Mouse (Mus musculus): ENCODE results near the gene Cox5a.
A peak's percentile ranks its signal among the peaks of the same experiment; 100 is the strongest.

The Cox5a gene

DNA sequence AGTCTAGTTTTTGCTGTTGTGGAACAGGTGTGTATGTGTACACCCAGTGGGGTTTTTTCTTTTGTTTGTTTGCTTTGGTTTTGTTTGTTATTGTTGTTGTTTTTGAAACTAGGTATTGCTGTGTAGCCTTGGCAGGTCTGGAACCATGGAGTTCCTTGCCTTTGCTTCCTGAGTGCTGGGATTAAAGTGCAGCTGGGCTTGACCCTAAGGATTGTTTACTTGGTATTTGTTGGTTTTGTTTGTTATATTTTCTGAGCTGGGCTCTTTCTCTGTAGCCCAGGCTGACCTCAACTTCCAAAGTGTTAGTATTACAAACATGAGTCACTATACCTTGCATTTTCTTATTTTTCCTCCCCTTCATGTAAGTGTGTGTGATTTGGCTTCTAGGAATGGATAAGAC is 5.4 kb downstream of the Cox5a start:
- DNase-seq = no peak

DNA sequence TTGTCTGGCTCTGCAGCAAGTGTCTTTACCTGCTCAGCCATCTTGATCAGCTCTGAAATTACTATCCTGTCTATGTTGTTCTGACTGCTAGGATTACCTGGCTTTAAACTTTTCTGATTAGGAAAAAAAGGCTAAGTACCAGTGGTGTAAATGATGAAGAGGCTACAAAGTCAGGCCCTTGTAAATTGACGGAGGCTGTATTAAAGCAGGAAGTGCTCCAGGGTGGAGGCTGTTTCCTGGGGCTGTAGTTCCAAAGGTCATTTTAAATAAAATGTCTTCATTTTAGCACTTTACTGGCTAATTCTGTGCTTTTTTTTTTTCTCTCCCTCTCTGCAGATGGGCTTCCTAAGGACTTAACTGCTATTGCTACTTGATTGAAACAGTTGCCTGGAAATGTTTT is 10.9 kb downstream of the Cox5a start:
- DNase-seq = no peak

DNA sequence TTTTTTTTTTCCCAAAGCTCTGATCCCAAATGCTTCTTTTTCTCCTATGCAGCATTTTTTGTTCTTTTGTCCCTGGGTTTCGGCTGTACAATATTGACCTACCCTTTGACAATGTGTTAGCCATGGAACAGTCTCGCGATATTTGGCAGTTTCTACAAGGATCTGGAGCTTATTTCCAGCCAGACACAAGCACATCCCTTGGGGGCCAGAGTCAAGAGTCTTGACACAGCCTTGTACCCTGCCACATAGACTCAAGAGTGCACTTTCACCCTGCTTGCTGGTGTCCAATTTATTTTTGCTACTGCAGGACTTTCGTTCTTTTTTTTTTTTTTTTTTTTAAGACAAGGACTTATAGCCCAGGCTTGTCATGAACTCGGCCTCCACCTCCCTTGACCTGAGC is 15.3 kb downstream of the Cox5a start:
- DNase-seq = no peak

DNA sequence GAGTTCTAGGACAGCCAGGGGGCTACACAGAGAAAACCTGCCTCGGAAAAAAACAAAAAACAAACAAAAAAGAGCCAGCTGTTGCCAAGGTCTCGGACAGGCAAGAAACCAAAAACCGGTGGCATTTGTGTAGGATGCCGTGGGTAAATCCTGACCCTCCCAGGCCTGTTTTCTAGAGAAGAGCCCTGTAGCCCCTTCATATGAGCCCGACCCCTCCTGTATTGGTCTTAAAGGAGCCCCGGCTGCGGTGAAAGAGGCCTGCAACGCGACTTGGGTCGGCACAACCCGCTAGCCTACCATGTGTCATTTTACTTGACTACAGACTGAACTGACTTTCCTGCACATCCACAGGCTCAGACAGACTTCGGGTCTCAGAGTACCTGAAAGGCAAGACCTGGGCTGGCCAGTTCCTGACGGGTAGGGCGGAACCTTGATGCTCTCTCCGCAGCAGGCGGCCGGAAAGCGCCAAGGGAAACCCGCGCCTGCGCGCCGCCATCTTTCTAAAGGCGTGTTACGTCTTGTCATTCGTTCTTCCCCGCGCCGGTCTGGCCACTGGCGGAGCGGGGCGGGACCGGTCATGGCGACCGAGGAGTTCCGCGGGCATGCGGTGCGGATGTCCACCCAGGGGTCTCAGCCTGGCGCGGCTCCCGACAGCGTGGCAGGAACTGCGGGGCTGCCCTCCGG is 16.1 kb downstream of the Cox5a start, which contains the start of gene Fam219b:
Fam219b (plus strand) TSS at position 485 of the 684 bp plus-strand sequence.
- peak; percentile 94 for DNase-seq

DNA sequence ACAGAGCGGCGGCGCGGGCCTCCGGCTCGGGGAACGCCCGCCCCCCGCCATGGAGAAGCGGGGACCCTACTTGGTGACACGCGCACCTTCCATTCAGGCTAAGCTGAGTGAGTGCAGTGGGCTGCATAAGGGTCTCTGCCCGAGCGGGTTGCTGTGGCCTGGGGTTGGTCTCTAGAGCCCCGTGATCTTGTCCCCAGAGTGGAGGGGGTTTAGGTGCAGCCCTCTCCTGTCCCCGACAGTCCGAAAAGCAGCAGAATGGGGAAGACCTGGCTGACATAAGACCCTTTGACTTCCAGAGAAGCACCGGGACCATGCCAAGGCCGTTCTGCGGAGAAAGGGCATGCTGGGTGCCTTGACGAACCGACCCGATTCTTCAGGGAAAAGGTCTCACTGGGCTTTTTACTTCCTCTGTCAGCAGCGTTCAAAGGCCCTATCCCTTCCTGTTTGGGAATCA is 16.7 kb downstream of the Cox5a start:
- no peak for DNase-seq

DNA sequence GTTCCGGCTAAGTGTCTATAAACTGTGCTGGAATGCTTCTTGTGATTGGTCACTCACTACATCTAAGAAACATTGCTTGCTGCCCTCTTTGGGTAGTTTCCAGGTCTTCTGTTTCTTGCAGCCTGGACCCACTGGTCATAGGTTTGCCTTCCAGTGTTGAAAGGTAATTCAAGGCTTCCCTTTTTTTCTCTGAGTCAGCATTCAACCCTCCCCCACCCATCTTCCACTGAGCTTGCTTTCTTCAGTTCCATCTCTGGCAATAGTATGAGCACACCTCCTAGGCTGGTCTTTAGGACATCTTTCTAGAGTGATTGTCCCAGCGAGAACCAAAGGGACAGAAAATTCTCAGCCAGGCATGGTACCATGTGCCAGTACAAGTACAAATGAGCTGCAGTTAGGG is 18.5 kb downstream of the Cox5a start:
- no peak for DNase-seq

DNA sequence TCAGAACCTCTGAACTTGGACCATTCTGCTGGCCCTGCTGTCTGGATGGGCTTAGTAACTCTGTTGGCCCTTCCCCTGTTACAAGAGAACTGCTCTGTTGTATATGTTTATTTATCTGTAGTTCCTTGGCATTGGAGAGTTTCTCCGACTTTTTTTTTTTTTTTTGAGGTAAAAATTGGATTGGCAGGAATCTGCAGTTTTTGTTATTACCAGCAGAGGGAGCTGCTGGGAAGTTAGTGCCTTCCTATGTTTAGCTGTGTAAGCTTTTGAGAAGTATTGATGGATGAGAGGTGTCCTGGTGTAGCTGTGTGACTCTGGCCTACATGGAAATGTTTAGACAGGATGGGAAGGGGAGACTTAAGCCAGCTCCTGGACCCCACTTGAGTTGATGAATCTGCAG is 20.2 kb downstream of the Cox5a start:
- peak; percentile 72 for DNase-seq

DNA sequence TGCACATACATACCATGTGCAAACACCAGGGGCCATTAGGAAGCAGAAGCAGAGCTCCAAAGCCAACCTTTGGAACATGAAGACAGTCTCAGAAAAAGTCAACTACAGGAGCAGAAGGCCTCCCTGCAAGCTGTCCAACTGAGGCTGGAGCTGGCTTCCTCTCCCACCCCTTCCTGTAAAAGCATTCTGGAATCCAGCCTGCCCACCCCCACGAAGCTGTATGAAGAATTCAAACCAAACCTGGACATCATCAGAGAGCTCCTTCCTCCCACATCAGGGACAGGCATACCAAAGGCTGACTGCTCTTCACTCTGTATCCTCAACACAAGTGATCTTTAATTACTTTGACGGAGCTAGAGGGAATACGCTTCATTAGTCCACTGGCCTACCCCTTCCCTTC is 22.9 kb downstream of the Cox5a start:
- DNase-seq = no peak

DNA sequence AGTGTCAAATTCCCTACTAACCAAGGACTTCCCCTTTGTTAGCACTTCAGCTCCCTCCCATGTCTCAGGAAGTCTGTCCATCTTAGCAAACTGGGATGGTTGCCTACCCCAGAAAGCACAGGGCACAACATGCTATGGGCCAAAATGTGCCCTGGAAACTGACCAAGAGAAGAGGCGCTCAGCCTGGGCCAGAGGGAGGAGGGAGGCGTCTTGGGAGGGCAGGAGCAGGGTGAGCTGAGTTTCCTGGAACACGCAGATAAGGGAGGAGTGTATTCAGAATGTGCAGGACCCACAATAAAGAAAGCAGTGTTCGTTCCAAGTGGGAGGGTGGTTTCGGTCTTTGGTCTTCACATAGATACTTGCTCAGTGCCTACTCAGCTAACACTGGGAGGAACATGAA is 26.2 kb downstream of the Cox5a start:
- DNase-seq = no peak

DNA sequence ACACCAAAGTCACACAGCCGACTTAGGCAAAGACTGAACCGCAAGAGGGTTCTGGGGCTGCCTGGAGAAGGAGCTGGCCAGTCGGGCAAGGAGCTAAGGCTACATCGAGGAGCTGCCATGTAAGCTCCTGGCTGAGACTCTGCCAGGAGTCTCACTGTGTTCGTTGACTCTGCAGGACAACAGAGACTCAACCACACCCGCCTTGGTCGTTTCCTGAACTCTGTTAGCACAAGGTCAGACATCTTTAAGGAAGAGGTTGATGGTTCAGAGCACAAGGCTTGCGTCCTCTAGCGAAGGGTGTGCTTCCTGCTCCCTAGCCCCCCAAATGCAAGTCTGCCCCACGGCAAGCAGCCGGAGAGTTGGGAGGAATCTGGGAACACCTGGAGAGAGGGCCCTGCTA is 26.8 kb downstream of the Cox5a start:
- no peak for DNase-seq

DNA sequence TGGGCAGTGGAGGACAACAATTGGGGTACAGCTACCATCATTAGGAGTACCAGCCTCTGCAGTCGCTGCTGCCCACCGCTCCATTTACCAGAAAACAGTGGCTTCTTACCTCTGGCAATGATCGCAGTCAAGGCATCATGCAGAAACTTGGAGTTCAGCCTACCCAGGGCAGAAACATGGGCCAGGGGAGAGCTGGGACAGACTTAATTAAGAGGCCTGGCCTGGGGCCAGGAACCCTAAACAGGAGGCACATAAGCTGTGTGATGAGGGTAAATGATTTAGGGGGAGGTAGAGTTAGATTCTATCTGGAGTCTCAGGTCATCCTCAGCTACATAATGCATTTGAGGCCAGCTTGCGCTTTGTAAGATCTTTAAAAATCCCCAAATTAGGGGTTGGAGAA is 28.1 kb downstream of the Cox5a start:
- DNase-seq = no peak

DNA sequence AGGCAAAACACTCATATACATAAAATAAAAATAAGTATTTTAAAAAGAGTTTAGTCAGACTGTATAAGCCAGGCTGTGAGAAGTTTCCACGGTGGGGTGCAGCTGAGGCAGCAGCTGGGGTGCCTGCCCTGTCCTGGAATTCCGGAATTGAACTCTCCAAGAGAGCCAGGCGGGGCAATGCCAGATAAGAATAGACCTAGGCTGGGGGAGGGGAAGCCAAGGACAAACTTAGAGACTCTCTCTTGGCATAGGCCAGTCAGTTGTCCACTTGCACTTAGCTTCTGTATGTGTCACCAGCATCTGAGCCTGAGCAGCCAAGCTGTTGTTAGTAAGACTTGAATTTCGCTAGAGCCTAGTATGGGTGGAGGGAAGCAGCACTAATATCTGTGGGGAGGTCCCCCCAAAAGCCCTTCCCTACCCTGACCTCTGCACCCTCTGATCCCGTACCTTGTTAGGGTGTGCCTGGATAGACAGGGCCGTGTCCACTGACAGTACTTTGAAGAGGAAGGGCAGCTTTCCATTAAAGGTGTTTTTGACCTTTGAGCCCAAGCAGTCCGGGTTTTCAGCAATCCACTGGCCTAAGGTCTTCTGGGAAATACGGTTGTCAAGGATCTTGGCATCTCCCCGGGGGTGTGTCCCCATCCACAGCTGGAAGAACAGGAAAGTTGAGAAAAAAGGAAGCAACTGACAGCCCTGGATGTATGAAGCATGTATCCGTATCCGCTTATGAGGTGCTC is 29.2 kb downstream of the Cox5a start:
- DNase-seq = peak; percentile 57

DNA sequence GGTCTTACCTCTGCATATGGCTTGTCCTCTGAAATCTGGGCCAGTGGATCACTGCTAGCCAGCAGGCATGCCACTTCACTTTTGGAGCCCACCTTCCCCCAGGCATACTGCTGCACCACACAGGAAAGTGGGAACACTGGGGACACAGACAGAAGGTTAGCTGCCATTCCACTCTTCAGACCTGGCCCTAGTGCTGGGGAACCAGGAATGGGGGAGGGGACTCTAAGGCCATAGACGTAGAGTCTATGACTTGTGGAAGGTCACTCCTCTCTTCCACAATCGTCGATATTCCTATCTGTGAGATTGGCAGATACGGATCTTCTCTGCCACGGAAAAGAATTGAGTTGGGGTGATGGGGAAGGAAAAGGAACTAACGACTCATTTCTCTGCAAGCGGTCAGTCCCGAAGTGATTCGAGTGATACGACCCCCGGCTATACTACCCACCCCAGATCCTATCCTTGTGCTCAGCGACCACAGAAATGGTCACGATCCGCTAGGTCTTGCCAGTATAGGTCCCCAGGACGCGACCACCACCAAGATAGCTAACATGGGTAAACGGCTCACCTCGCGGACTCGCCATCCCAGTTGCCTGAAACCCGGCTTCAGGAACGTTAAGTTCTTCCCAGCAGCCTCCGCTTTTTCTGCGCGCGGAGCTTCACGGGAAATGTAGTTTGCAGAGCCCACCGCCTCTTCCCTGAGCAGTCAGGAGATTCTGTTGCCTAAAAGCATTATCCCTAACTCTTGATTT is 31.2 kb downstream of the Cox5a start, which contains the start of gene Mpi:
Mpi (minus strand) TSS at position 625 of the 749 bp plus-strand sequence.
- DNase-seq = peak; percentile 73

DNA sequence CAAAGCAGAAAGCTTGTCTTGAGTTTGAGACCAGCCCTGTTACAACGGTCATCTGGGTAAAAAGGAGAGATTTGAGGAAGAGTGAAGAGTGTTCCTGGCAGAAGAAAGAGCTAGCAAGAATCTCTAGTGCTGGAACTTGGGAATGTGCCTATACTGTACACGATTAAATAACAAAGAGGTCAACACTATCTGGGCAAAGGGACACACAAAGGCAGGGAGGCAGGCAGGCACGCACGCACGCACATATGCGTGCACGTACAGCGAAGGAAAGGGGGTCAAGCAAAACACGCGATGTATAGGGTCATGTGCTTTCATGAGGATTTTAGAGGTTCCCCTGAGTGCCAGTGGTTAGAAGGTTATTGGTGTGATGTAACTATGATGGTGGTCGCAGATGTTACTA is 32.0 kb downstream of the Cox5a start:
- no peak for DNase-seq

DNA sequence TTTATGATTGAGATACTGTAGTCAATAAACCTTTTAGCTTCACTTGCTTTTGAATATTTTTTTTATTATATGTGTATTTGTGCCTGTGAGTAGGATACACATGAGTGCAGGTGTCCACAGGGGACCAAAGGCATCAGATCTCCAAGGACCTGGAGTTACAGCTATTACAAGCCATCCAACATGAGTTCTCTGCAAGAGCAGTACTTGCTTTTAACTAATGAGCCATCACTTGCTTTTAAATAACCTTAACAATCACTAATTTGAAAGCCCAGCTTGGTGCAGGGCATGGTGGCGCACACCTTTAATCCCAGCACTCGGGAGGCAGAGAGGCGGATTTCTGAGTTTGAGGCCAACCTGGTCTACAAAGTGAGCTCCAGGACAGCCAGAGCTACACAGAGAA is 33.7 kb downstream of the Cox5a start:
- DNase-seq = no peak

DNA sequence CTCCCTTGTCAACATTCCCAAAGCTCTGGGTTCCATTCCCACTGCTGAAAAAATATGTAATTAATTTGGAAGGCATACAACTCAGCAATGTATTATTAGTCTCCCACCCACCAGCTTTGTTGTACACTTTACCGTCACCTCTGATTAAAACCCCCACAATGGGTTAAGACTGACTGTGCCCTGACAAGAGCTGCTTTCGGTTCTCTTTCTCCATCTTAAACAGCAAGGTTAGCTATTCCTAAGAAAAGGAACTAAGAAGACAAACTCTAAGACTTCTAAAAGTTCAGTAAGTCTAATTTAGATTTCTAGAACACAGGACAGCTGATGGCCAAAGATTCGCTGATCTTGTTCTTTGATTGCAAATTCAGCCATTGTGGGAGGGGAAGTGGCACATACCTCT is 36.1 kb downstream of the Cox5a start:
- DNase-seq = no peak

DNA sequence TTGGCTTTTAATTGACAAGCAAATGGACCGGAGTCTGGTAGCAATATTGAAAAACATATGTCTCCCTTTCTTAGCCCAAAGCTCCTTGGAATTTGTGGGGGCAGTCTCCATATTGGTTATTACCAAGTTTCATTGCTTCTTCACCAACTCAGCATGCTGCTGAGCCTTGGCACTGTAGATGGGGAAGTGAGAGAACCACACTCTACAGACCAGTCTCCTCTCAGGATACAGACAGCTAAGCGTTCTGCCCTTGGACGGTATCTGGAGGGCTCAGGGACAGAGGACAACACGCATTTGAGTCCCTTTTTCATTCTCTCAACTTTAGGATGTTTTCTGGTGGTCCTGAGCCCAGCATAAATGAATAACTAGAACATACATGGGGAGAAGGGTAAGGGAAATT is 37.6 kb downstream of the Cox5a start:
- DNase-seq = no peak

DNA sequence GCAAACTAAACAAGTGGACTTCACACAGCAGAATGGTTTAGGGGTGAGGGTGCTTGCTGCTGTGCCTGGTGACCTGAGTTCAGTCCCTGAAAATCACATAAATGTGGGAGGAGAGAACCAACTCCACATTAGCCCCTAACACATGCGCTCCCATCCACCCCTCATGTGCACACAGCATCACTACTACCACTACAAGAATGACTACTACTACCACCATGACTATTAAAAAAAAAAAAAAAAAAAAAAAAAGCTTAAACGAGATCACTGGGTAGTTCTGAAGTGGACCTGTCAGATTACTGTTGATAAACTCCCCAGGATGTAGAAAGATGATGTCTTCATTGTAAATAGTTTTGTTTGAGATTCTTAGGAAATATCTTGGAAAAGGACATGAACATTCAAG is 38.5 kb downstream of the Cox5a start:
- no peak for DNase-seq

DNA sequence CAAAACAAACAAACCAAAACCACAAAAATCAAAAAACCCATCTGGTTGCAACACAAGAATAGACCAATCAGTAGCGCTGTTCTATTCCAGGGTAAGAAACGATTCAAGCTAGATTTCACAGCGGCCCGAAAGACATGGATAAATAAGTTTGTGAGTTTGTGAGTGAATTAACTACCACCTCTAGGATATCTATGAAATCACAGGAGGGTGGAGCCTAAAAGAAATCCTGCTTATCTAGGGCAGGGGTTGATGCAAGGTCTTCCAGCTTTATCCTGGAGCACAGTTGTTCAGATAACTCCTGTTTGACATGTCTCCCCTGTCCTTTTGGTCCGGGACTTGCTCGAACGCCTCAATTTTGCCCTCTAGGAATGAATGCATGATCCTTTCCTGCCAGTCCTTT is 39.2 kb downstream of the Cox5a start:
- DNase-seq = no peak

DNA sequence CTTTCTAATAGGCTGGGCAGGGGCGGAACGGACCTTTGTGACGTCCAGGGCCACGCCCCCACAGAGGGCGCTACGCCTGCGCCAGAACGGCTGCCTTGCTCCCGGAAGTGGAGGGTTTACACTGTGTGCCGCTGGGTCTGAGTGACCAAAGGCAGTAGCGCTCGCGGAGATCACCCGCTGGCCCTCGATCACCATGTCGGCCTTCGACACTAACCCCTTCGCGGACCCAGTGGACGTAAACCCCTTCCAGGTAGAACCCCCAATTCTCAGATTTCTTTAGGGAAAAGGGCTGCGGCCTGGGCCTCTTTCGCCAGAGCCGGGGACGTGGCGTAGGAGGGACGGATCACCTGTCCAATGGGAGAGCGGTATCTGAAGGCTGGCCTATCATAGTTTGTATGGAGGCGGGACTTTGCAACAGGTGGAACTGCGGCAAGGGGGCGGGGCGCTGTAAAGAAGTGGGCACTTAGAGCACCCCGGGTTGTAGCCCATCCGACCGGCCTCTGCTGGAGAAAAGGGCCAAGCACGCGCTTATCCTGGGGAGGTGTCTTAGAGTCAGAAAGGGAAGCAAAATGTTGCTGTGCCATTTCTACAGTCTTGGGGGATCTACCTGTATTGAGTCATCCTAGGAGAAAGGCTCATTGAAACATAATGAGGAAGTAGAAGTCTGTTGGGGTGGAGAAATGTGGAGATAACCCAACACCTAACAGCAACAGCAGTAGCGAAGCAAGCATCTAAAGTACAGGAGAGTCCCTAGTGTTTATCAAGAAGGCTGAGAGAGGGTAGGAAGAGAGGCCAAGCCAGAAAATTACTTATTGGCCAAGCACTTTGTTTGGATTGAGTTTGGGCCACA is 40.0 kb downstream of the Cox5a start, which contains the start of gene Scamp2:
Scamp2 (plus strand) TSS at position 83 of the 850 bp plus-strand sequence.
- peak; percentile 96 for DNase-seq

DNA sequence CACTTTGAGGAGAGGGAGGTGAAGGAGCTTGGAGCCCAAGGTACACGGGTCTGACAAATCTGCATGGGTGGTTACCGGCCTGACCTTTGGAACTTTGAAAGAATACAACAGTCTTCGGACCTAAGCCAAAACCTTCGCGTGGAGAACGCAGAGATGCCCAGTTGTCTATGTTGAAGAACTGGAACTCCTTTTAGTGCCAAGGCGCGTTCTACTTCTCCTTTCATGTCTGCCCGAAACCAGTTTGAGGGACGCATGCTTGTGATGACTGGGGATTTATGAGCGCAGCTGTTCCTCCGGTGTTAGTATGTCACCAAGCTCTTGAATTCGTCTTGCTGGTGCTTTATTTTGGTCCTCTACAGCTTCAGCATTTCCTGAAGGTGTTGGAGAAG is 40.6 kb downstream of the Cox5a start:
- peak; percentile 41 for DNase-seq

DNA sequence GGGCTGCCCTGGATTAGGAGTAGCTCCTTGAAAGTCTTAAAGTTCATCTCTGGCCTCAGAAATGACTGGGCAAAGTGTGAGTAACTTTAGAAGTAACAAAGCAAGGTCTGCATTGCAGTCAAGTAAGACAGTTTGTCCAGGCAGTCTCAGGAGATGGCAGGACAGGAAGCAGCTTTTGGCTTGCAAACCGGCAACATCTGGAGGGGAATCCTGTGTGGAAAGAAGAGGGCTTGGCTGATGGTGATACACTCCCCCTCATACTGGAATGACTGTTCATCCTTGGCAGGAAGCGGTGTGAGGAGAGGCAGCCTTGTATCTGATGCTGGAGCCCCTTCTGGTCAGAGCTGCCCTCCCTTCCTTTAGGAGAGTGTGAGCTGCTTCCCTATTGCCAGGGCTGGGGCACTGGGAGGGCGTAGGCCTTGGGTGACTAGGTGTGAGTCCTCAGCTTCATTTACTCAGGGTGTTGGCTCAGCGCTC is 41.9 kb downstream of the Cox5a start:
- peak; percentile 46 for DNase-seq

DNA sequence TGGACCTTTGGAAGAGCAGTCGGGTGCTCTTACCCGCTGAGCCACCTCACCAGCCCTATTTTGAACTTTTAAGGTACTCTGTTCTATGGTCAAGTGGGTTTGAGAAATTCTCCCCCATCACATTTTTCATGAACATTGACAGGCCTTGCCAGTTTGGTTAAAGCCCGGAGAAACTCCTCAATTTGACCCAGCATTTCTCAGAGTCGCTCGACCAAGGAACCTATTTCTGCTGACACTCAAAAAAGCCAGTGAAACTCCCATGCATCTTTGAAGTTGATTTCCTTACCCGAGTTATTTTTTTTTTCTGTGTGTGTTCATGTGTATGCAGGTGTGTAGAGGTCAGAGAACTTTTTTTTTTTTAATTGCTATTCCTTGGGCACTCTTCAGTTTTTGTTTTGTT is 43.5 kb downstream of the Cox5a start:
- DNase-seq = no peak

Data from lung, postnatal 36 days (tissue).